Mouse (Mus musculus) cerebellum, adult 2 months (tissue): ENCODE data around the gene Cldn4. TPM values are rescaled to one million over a fixed set of nuclear protein-coding genes. Genes with fewer than 3 reads are reported as not detected.

ENCODE experiments used
- DNase-seq, 2 experiments: peaks; one replicate each; pipeline ENCODE4 v3.0.0; 2021
- H3K27ac ChIP-seq: fragments of 200-500 bp; 2 replicates; pipeline ENCODE4 v1.5.1; 2012; ENCODE audit warnings: low read length, control low read depth, inconsistent platforms; ENCODE audit not compliant: insufficient read depth
- H3K27me3 ChIP-seq: fragments of 200-500 bp; 2 replicates; pipeline ENCODE4 v1.6.1; 2012; ENCODE audit warnings: inconsistent platforms, mild to moderate bottlenecking, low read length, moderate library complexity; ENCODE audit not compliant: control insufficient read depth, insufficient read depth
- H3K4me1 ChIP-seq: fragments of 200-500 bp; 2 replicates; pipeline ENCODE4 v1.6.1; 2011; ENCODE audit warnings: low read length; ENCODE audit not compliant: control insufficient read depth, insufficient read depth
- H3K4me3 ChIP-seq: fragments of 200-500 bp; replicated peaks from 2 replicates; pipeline ENCODE3; 2011; ENCODE audit warnings: mild to moderate bottlenecking, low read depth, low read length, control low read depth; ENCODE audit not compliant: insufficient read depth
- CTCF ChIP-seq: fragments of 200-500 bp; IDR thresholded peaks from 2 replicates; pipeline ENCODE4 v1.5.1; 2011; ENCODE audit warnings: low read depth, mild to moderate bottlenecking, control low read depth, low read length, moderate library complexity, borderline replicate concordance; ENCODE audit not compliant: insufficient read depth
- POLR2A ChIP-seq: fragments of 200-500 bp; IDR thresholded peaks from 2 replicates; pipeline ENCODE4 v1.6.1; 2011; ENCODE audit warnings: low read length, control low read depth, borderline replicate concordance; ENCODE audit not compliant: insufficient read depth
- WGBS: fragments of 180-500 bp; shearing (Covaris S2); methylation state at CpG from one replicate; pipeline ENCODE4 v1.1.7; 2018; 5-methylcytosine and 5-hydroxymethylcytosine counted together
- polyA plus RNA-seq: library from polyadenylated mRNA; depleted of rRNA; stranded (reverse); fragments of >200 nt; gene quantifications from 2 replicates; pipeline ENCODE4 v1.2.3, GENCODE M21; 2012

Gene Cldn4
- polyA plus RNA-seq, 1 experiment = 0.07 TPM

DNA sequence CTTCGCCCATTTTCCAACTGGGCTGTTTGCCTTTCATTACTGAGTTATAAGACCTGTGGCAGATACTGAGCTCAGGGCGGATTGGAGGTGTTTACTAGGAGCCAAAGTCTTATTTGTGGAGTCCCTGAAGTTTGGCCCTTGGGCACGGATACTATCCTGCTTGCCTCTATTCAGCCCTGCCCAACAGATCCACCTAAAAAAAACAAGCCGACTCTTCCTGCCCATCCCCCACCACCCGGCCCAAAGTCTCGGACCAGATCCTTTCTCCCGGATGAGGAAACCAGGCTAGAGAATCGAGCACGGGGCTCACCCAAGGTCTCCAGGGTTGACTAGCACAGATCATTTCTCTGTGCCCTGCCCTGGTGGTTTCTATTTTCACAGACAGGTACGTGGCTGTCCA is 34.4 kb upstream of the Cldn4 start:
- no peak overlapping the region for H3K27ac ChIP-seq
- H3K27me3 ChIP-seq = no peaks in the 10 kb centered on the region; the same call in 1 of the 2 replicates
- TF ChIP-seq POLR2A (no peak), CTCF (no peak)
- no peaks in the 10 kb centered on the region for H3K4me1 ChIP-seq
- no peak for DNase-seq
- 72% methylated on average over 10 of the region's 10 CpGs for WGBS
- no peak overlapping the region for H3K4me3 ChIP-seq

DNA sequence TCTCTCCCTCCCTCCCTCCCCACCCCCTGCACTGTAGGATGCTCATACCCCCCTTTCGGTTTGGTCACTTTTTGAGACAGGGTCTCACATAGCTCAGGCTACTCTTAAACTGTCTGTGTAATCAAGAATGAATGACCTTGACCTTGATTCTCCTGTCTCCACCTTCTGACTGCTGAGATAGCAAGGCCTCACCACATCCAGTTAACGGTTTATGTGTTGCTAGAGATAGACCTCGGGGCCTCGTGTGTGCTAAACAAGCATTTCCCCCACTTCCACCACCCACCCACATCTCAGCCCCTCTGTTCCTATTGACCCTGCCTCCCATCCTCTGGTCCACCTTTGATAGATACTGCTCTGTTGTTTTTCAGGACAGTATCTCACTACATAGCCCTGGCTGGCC is 31.1 kb upstream of the Cldn4 start:
- TF ChIP-seq POLR2A (no peak), CTCF (no peak)
- DNase-seq = no peak
- Histone ChIP-seq H3K27me3 (no peaks in the 10 kb centered on the region), H3K4me1 (no peaks in the 10 kb centered on the region), H3K27ac (no peak overlapping the region), H3K4me3 (no peak overlapping the region)
- 83% methylated on average over 4 of the region's 4 CpGs for WGBS

GRCm38 (mm10) chr5:134976577-134977250 is 30.0 kb upstream of the Cldn4 start:
- H3K27me3 ChIP-seq = no peaks in the 10 kb centered on the region
- H3K4me3 ChIP-seq = no peak overlapping the region
- H3K4me1 ChIP-seq = no peaks in the 10 kb centered on the region
- WGBS = 82% methylated on average over 14 of the region's 14 CpGs
- TF ChIP-seq POLR2A = no peak
- no peak for TF ChIP-seq CTCF
- no peak for DNase-seq
- H3K27ac ChIP-seq = no peak overlapping the region

DNA sequence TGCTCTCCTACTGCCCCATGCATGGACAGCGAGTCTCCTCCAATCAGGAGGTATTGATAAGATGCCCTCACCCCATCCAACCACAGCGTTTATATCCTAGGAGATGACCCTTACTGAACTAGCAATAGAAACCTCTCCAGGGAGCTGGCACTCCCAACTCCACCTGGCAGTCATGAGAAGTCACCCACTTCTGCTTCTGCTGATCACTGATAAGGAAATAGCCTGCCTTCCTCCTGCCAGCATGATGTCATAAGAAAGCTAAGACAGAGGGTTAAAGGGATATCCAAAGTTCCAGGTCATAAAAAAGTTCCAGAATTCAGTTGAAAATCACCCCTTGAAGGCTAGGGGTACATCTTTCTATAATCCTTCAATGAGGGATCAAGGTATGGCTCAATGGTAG is 29.4 kb upstream of the Cldn4 start:
- TF ChIP-seq POLR2A (no peak), CTCF (no peak)
- H3K4me1 ChIP-seq = no peaks in the 10 kb centered on the region
- H3K27ac ChIP-seq = no peak overlapping the region
- H3K27me3 ChIP-seq = no peaks in the 10 kb centered on the region
- H3K4me3 ChIP-seq = no peak overlapping the region
- WGBS = 83% methylated on average over 2 of the region's 2 CpGs
- no peak for DNase-seq

- no peak for TF ChIP-seq CTCF
- TF ChIP-seq POLR2A = no peak
- H3K4me1 ChIP-seq = no peaks in the 10 kb centered on the region
- WGBS = 51% methylated on average over 2 of the region's 2 CpGs
Observed at GRCm38 (mm10) chr5:134974921-134975320, 28.2 kb upstream of the Cldn4 start.

DNA sequence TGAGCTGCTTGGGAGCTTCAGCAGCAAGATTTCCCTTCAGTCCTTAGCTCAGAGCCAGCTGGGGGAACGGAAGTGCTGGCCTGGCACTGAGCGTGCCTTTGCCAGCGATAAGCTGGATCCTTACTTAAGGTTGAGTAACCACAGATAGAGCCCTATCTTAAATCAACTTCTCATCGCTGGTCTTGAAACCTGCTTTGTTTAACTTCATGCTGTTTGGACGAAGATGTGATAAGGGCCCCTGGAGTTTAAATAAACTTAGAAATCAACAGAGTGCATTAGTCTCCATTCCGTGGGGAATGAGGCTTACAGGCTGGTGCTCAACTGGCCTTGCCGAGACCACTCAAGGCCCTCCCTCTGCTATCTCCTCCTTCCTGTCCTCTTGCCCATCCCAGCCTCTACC is 27.6 kb upstream of the Cldn4 start:
- Histone ChIP-seq H3K27me3 (no peaks in the 10 kb centered on the region), H3K4me1 (no peaks in the 10 kb centered on the region), H3K27ac (no peak overlapping the region), H3K4me3 (no peak overlapping the region)
- DNase-seq = no peak
- TF ChIP-seq CTCF = no peak
- no peak for TF ChIP-seq POLR2A
- 29% methylated on average over 7 of the region's 7 CpGs for WGBS

More at GRCm38 (mm10) chr5:134974921-134975320, 28.2 kb upstream of the Cldn4 start:
- no peak for DNase-seq
- no peak overlapping the region for H3K27ac ChIP-seq
- H3K27me3 ChIP-seq = no peaks in the 10 kb centered on the region
- H3K4me3 ChIP-seq = no peak overlapping the region

- 92% methylated on average over 7 of the region's 7 CpGs for WGBS
- DNase-seq = no peak
- TF ChIP-seq POLR2A (no peak), CTCF (no peak)
- H3K4me3 ChIP-seq = no peak overlapping the region
- H3K27ac ChIP-seq = no peak overlapping the region
- H3K27me3 ChIP-seq = no peaks in the 10 kb centered on the region
- H3K4me1 ChIP-seq = no peaks in the 10 kb centered on the region
Observed at GRCm38 (mm10) chr5:134973526-134973925, 26.8 kb upstream of the Cldn4 start.

DNA sequence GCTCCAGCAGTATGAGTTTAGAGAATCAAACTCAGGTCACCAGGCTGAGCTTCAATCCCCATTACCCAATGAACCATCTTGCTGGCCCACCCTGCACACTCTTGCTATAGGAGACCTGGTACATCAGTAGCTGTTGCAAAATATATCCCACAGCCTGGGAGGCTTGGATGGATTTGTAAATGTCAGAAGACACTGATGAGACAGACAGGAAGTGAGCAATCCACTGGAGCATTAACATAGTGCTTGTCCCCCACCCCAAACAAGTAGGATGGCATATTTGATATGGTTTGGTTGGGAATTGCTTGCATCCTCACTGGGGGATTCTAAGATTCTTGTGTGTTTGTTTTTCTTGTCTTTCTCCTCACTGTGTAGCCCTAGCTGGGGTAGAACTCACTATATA is 26.3 kb upstream of the Cldn4 start:
- TF ChIP-seq POLR2A = no peak
- no peak for TF ChIP-seq CTCF
- no peaks in the 10 kb centered on the region for H3K27me3 ChIP-seq
- no peak for DNase-seq

More for the DNA sequence above, 26.3 kb upstream of the Cldn4 start:
- Histone ChIP-seq H3K4me3 (no peak overlapping the region), H3K4me1 (no peaks in the 10 kb centered on the region), H3K27ac (no peak overlapping the region)
